Mouse (Mus musculus) T-helper 17 cell (primary cell): ENCODE data around the gene Gm12248.

Experiments used
- in situ Hi-C, 2 experiments: fragments of 300-600 bp; cut with MboI, MseI; formaldehyde crosslinking; loops; 1 replicate in 1 of 2; 2 replicates in 1 of 2; pipeline ENCODE4 v1.15.1; 2025; ENCODE audit warnings: high pct_unique_total_duplicates in 2 of 2

Gene Gm12248

GRCm38 (mm10) chr11:58042861-58043431 is 50.0 kb downstream of the Gm12248 start:
- in situ Hi-C loops, result no loop called here

- in situ Hi-C loops, result no loop called here
Measured at GRCm38 (mm10) chr11:58039027-58039426, 53.9 kb downstream of the Gm12248 start.

- in situ Hi-C loops, result no loop called here
Measured at GRCm38 (mm10) chr11:58033635-58034034, 59.3 kb downstream of the Gm12248 start.

DNA sequence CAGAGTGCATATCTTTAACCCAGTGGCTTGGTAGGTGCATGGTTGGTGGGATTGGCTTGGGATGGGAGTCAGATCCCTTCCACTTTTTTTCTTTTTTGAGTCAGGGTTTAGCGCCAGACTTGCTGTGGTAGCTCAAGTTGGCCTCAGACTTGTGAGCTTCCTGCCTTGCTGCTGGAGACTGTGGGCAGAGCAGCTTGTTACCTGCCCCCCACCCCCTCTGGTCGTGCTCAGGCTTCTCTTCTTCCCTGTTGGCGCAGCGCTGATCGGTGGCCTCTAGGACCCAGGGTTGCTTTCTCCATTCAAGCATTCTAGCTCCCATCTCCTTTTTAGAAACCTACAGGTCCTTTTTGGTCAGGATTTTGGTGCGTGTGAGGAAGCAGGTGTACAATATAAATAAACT is 61.8 kb downstream of the Gm12248 start:
- in situ Hi-C loops, result no loop called here

DNA sequence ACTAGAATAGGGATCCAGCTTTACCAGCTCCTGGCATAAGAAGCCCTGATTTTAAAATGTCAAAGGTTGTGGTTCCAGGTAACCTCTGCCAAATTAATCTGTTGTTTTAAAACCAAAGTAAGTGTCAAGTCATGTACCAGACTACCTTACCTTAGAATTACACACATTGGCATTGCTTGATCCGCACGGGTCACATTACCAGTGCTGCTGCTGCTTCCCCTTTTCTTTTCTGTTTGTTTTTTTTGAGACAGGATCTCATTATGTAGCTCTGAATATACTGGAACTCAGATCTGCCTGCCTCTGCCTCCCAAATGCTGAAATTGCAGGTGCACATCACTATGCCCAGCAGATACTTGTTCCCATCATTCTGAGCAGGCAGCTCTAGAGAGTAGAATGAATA is 63.1 kb downstream of the Gm12248 start:
- in situ Hi-C loops, result no loop called here

DNA sequence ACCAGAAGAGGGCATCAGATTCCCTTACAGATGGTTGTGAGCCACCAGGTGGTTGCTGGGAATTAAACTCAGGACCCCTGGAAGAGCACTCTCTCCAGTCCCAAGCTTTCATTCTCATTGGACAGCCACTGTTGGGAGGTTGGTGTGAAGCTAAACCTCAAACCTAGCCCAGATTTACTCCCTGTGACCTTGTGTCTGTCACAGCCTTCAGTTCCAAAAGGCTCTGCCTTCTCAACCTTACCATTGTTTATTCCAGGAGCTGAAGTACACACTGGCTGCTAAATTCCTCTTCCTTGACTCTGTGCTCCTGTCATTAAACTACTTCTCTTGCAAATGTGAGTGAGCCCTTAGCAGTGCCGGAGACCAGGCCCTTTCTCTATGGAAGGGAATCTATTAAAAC is 64.0 kb downstream of the Gm12248 start:
- in situ Hi-C loops, result no loop called here

GRCm38 (mm10) chr11:58026860-58027259 is 66.1 kb downstream of the Gm12248 start:
- in situ Hi-C loops, result no loop called here

DNA sequence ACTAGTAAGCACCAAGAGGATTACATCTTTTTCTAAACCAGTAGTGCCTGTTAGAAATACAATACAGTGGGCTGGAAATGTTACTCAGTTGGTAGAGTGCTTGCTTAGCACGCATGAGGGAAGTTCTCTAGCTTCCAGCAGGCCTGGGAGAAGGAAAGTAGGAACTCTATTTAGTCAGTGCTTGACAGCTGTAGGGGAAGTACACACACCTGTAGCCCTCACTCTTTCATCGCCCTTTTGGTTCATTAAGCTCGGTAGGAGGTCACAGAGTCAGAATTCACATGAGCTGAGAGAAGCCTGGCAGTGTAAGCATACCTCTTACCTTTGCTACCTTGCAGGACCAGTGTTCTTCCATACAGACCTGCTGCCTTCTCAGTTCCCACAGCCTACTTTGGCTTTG is 66.6 kb downstream of the Gm12248 start:
- in situ Hi-C loops, result no loop called here

DNA sequence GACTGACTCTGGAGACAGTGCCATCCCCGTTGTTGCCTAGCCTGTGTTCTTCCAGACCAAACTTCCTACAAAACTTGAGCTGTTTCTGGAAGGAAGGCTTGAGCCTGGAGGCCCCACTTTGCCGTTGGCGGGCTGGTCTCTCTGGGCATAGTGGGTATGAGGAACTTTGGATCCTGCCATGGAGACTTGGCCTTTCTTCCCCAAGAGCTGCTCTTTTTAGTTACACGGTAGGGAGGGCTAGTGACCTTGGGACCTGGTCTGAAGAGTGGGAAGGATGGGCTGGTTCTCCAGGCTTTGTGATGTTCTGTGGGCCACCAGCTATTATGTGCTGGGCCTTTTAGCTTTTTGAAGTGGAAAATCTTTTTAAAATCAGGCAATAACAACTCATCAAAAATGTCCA is 67.1 kb downstream of the Gm12248 start:
- in situ Hi-C loops, result no loop called here

DNA sequence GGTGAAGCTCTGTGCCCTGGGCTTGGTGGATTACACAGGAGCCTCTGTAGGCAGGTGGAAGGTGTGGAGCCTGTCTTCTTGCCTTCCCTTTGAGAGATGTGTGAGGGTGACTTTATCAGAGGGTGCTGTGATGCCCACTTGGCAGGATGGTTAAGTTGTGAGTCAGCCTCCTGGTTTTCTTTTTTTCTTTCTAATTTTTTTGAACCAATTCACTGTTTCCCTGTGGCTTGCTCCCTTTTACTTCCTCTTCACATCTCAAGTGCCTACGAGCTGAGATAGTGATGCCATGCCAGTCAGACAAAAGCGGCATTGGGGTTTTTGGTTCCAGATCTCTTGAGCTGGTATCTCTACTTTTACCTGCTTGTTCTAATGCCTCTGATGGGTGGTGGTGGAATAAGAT is 68.3 kb downstream of the Gm12248 start:
- in situ Hi-C loops, result no loop called here

DNA sequence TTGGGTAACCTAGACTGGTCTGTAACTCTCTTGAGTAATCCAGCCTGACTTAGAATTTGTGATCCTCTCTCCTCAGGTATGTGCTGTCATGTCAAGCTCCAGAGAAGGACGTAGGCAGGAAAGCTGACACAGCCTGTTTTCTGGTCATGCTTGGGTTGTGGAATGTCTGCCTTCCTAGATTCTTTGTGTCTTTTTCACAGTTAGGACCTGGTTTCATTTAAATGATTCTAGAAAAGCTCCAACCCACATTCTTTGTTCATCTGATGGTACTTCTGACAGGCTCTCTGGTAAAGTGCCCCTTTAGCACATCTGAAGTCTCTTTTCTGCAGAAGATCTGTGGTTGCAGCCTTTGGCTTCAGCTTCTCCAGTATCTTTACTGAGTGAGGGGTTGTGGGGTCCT is 68.7 kb downstream of the Gm12248 start:
- in situ Hi-C loops, result no loop called here

- in situ Hi-C loops, result no loop called here
Measured at GRCm38 (mm10) chr11:58021618-58022017, 71.3 kb downstream of the Gm12248 start.

DNA sequence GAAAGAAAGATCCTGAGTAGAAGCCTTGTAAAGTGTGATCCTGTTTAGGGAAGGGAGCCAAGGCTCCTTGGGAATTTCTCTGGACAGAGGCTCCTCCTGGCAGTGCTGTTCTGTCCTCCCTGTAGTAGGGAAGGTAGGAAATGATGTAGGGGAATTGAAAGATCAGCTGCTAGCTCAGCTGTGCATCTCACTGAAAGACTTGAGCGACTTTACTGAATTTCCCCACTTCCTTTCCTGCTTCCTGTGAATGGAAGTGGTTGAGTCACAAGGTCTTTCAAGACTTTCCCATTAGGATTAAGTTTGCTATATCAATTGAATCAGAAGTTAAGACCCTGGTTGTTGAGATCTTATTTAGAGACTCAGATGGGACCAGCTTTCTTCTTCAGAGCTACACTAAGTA is 71.8 kb downstream of the Gm12248 start:
- in situ Hi-C loops, result no loop called here

GRCm38 (mm10) chr11:58018701-58019100 is 74.2 kb downstream of the Gm12248 start:
- in situ Hi-C loops, result loop anchor here in 1 of 2 experiments (10.0 kb wide), 1 partner anchor 296 kb away; no protein-coding TSS in a partner anchor

DNA sequence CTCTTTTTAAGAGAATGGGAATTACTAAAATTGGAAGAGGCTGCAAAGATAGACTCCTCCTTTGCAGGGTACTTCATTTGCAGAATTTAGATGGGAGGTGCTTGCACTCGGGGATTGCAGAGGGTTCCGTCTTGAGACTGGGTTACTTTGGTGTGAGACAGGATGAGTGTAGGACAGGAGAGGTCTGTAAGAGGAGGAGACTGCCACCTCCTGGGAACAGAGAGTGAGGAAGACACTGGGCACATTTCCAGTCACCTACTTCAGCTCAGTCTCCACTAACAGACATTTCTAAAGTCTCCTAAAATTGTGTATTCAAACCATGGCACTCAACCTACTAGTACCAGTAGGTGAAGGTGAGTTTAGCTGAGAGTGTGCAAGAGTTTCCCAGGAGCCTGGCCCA is 74.6 kb downstream of the Gm12248 start:
- in situ Hi-C loops, result loop anchor here in 1 of 2 experiments (10.0 kb wide), 1 partner anchor 297 kb away; no protein-coding TSS in a partner anchor

GRCm38 (mm10) chr11:58017422-58017821 is 75.5 kb downstream of the Gm12248 start:
- in situ Hi-C loops, result loop anchor here in 1 of 2 experiments (10.0 kb wide), 1 partner anchor 297 kb away; no protein-coding TSS in a partner anchor

DNA sequence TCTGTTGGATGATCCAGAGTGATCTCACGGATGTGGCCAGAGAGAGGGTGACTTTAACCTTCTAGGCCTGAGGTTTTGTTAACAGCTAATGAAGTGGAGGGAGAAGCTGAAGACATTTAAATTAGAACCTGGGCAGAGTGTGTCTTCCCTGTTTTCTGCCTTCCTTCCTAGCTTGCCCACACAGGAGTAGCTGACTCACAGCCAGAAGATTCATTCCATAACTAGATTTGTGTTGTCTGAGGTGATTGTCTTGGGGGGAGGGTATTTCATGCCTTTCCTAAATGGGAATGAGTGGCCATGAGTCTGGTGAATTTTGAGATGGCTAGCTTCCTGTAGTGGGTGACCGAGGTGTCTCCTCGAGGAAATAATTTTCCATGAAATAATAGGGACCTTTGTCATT is 76.6 kb downstream of the Gm12248 start:
- in situ Hi-C loops, result loop anchor here in 1 of 2 experiments (10.0 kb wide), 1 partner anchor 298 kb away; no protein-coding TSS in a partner anchor

DNA sequence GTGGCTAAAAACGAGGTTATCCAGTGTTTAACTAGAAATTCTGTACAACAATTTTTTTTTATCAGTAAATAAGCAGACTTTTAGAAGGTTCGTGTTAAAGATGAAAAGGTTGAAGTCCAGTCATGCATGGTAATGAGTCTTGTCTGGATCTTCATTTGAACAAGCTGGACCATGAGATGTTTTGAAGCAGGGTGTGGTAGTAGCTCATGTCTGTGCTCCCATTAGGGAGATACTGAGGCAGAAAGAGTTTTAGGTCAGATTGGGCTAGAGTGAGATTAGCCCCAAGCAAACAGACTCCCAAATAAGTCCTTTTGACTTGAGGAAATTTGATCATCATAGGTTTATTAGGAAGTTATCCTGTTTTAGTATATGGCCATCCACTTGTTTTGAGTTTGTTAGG is 77.6 kb downstream of the Gm12248 start:
- in situ Hi-C loops, result loop anchor here in 1 of 2 experiments (10.0 kb wide), 1 partner anchor 299 kb away; no protein-coding TSS in a partner anchor

DNA sequence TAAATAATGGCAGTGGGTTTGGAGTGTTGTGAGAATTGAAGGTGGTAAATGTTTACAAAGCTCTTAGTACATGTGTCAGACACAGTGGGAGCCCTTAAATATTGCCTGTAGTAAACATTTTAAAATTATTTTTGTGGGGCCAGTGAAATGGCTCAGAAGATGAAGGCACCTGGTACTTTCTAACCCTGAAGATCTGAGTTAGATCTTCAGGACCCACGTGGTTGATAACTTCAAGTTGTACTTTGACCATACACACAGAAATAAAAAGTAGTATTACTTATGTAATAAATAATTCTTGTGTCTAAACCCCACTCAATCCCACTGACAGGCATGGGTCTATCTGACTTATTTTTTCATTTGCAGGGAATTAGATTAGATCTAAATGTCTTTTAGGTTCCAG is 78.3 kb downstream of the Gm12248 start:
- in situ Hi-C loops, result loop anchor here in 1 of 2 experiments (5.0 to 10.0 kb wide), 2 partner anchors 88 to 300 kb away; partner anchors contain the start of gene Cnot8
